Mouse (Mus musculus): Measurements from ENCODE around the gene Strn4. TPM values are rescaled to one million over a fixed set of nuclear protein-coding genes. Genes with fewer than 3 reads are reported as not detected.

The Strn4 gene
- polyA plus RNA-seq, 1 experiment from 2014 or later, result 98.4 TPM

- Histone ChIP-seq H3K27me3 (ENCODE audit: insufficient read depth, low read length) (peaks cover 15% of the 10 kb centered on the region), H3K4me1 (ENCODE audit: insufficient read depth, low read length) (peaks cover 24% of the 10 kb centered on the region), H3K4me2 (replicated peaks; ENCODE audit: low read depth, low read length) (no peak overlapping the region), H3K9ac (replicated peaks; ENCODE audit: low read length) (peak overlapping the region; percentile 39; the same call in 1 of the 2 replicates), H3K9me3 (ENCODE audit: low read length) (peaks cover 10% of the 10 kb centered on the region), H3K27ac (ENCODE audit: low read length) (peak overlapping the region; percentile 69), H3K4me3 (ENCODE audit: low read length) (no peak overlapping the region), H3K36me3 (ENCODE audit: insufficient read depth, low read length) (peaks cover 25% of the 10 kb centered on the region)
- WGBS, result 35% methylated on average over 5 of the region's 5 CpGs
- ATAC-seq (ENCODE audit: low FRiP score, low TSS enrichment), result no peak
These were observed 64.9 kb downstream of the Strn4 start for GRCm38 (mm10) chr7:16880615-16881014.

DNA sequence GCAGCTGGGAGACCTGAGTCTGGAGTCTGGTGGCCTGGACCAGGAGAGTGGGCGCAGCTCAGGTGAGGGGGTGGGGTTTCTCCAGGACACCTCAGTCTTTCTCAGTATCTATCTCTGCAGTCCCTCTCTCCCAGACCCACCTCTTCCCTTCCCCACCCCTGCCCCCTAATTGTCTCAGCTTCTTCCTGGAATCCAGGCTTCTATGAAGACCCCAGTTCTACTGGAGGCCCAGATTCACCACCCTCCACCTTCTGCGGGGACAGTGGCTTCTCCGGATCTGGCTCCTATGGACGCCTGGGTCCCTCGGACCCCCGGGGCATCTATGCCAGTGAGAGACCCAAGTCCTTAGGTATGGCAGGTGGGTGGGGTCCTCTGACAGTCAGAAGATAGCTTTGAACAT lies 67.5 kb downstream of the Strn4 start:
- Histone ChIP-seq H3K9me3 (ENCODE audit: low read length) (peaks cover 19% of the 10 kb centered on the region), H3K36me3 (ENCODE audit: insufficient read depth, low read length) (peaks cover 34% of the 10 kb centered on the region), H3K9ac (replicated peaks; ENCODE audit: low read length) (no peak overlapping the region), H3K27ac (ENCODE audit: low read length) (no peak overlapping the region), H3K4me1 (ENCODE audit: insufficient read depth, low read length) (peaks cover 11% of the 10 kb centered on the region), H3K4me2 (replicated peaks; ENCODE audit: low read depth, low read length) (no peak overlapping the region), H3K27me3 (ENCODE audit: insufficient read depth, low read length) (peaks cover 21% of the 10 kb centered on the region), H3K4me3 (ENCODE audit: low read length) (no peak overlapping the region)
- no peak for ATAC-seq (ENCODE audit: low FRiP score, low TSS enrichment)
- WGBS, result 89% methylated on average over 6 of the region's 6 CpGs

DNA sequence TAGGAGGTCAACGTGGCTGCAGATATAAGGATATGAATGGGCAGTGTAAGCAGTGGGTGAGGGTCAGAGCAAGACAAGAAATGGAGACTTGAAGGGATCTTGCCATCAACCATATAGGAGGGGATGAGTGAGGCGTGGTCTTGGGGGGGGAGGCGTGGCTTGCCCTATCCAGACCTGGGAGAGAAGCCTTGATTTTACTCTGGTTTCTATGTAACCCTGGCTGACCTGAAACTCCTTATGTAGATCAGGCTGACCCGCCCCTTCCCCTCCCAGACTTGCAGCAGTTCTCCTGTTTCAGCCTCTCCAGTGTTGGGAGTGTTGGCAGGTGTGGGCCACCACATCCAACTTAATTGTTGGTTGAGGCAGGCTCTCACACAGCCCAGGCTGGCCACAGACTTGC lies 68.6 kb downstream of the Strn4 start:
- H3K27ac ChIP-seq (ENCODE audit: low read length), result no peak overlapping the region
- peaks cover 19% of the 10 kb centered on the region for H3K9me3 ChIP-seq (ENCODE audit: low read length)
- peaks cover 21% of the 10 kb centered on the region for H3K27me3 ChIP-seq (ENCODE audit: insufficient read depth, low read length)
- no peak overlapping the region for H3K9ac ChIP-seq (replicated peaks; ENCODE audit: low read length)
- H3K36me3 ChIP-seq (ENCODE audit: insufficient read depth, low read length), result peaks cover 34% of the 10 kb centered on the region
- 70% methylated on average over 4 of the region's 4 CpGs for WGBS
- no peak overlapping the region for H3K4me3 ChIP-seq (ENCODE audit: low read length)
- peaks cover 11% of the 10 kb centered on the region for H3K4me1 ChIP-seq (ENCODE audit: insufficient read depth, low read length)
- ATAC-seq (ENCODE audit: low FRiP score, low TSS enrichment), result no peak
- no peak overlapping the region for H3K4me2 ChIP-seq (replicated peaks; ENCODE audit: low read depth, low read length)

DNA sequence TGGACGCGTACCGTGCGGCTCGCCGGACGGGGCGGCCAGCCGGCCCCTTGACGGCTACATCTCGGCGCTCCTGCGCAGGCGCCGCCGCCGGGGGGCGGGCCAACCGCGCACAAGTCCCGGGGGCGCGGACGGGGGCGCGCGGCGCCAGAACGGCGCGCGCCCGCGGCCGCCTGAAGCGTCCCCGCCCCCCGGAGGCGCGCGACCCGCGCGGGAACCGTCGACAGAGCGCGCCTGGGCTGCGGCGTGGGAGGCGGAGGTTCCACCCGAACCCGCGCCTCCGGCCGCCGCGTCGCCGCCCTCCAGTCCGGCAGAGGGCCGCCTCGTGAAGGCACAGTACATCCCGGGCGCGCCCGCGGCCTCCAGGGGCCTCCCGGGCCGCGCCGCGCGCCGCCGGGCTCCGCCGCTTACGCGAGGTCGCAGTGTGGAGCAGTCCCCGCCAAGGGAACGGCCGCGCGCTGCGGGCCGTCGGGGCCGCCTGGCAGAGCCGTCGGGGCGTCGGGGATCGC lies 69.6 kb downstream of the Strn4 start:
- Histone ChIP-seq H3K4me2 (replicated peaks; ENCODE audit: low read depth, low read length) (peak overlapping the region; percentile 45), H3K36me3 (ENCODE audit: insufficient read depth, low read length) (peaks cover 34% of the 10 kb centered on the region), H3K4me3 (ENCODE audit: low read length) (peak overlapping the region; percentile 39), H3K9ac (replicated peaks; ENCODE audit: low read length) (0 out of 2 replicates have a peak overlapping the region, but pooled peaks have one; percentile 16), H3K27me3 (ENCODE audit: insufficient read depth, low read length) (peaks cover 21% of the 10 kb centered on the region), H3K9me3 (ENCODE audit: low read length) (peaks cover 19% of the 10 kb centered on the region), H3K4me1 (ENCODE audit: insufficient read depth, low read length) (peaks cover 7% of the 10 kb centered on the region), H3K27ac (ENCODE audit: low read length) (no peak overlapping the region)
- ATAC-seq (ENCODE audit: low FRiP score, low TSS enrichment), result peak; percentile 31; the same call in 1 of the 2 replicates
- 27% methylated on average over 66 of the region's 95 CpGs for WGBS

- no peak overlapping the region for H3K9ac ChIP-seq (replicated peaks; ENCODE audit: low read length)
- peaks cover 7% of the 10 kb centered on the region for H3K4me1 ChIP-seq (ENCODE audit: insufficient read depth, low read length)
- peaks cover 19% of the 10 kb centered on the region for H3K9me3 ChIP-seq (ENCODE audit: low read length)
- WGBS, result 49% methylated on average over 58 of the region's 59 CpGs
- H3K27ac ChIP-seq (ENCODE audit: low read length), result no peak overlapping the region
- peaks cover 34% of the 10 kb centered on the region for H3K36me3 ChIP-seq (ENCODE audit: insufficient read depth, low read length)
- H3K4me2 ChIP-seq (replicated peaks; ENCODE audit: low read depth, low read length), result peak overlapping the region; percentile 45; the same call in 1 of the 2 replicates
- ATAC-seq (ENCODE audit: low FRiP score, low TSS enrichment), result no peak
- H3K4me3 ChIP-seq (ENCODE audit: low read length), result peak overlapping the region; percentile 39; the same call in 1 of the 2 replicates
- H3K27me3 ChIP-seq (ENCODE audit: insufficient read depth, low read length), result peaks cover 21% of the 10 kb centered on the region
These were observed 70.2 kb downstream of the Strn4 start for GRCm38 (mm10) chr7:16885905-16886304.

Other genes with a start within 250 kb of the Strn4 start
- gene Arhgap35, start 200.9 kb upstream of the Strn4 start, polyA plus RNA-seq (2015; fragmentation: Nextera tagmentation; extraction: Ambion mirVana), result 17.3 and 18.9 TPM in 2 replicates
- not detected in 2 replicates for gene Ceacam15, start 140.2 kb upstream of the Strn4 start, polyA plus RNA-seq (2015; fragmentation: Nextera tagmentation; extraction: Ambion mirVana)
- gene Ceacam9, start 94.0 kb upstream of the Strn4 start, polyA plus RNA-seq (2015; fragmentation: Nextera tagmentation; extraction: Ambion mirVana), result not detected in 2 replicates
- gene Ap2s1, start 77.5 kb upstream of the Strn4 start, polyA plus RNA-seq (2015; fragmentation: Nextera tagmentation; extraction: Ambion mirVana), result 269 and 282 TPM in 2 replicates
- gene Slc1a5, start 34.5 kb upstream of the Strn4 start, polyA plus RNA-seq (2015; fragmentation: Nextera tagmentation; extraction: Ambion mirVana), result 49.2 and 51.0 TPM in 2 replicates
- gene Fkrp, start 843 bp downstream of the Strn4 start, polyA plus RNA-seq (2015; fragmentation: Nextera tagmentation; extraction: Ambion mirVana), result 36.3 and 36.6 TPM in 2 replicates
- 16.2 and 17.8 TPM in 2 replicates for gene Prkd2, start 27.0 kb downstream of the Strn4 start, polyA plus RNA-seq (2015; fragmentation: Nextera tagmentation; extraction: Ambion mirVana)
- 2.0 and 2.1 TPM in 2 replicates for gene Dact3, start 59.4 kb downstream of the Strn4 start, polyA plus RNA-seq (2015; fragmentation: Nextera tagmentation; extraction: Ambion mirVana)
- 7.7 and 10.5 TPM in 2 replicates for gene Gng8, start 75.9 kb downstream of the Strn4 start, polyA plus RNA-seq (2015; fragmentation: Nextera tagmentation; extraction: Ambion mirVana)
- gene Ptgir, start 90.6 kb downstream of the Strn4 start, polyA plus RNA-seq (2015; fragmentation: Nextera tagmentation; extraction: Ambion mirVana), result 1.9 and 2.6 TPM in 2 replicates
- 145 and 154 TPM in 2 replicates for gene Calm3, start 108.2 kb downstream of the Strn4 start, polyA plus RNA-seq (2015; fragmentation: Nextera tagmentation; extraction: Ambion mirVana)
- gene Pnmal2, start 128.8 kb downstream of the Strn4 start, polyA plus RNA-seq (2015; fragmentation: Nextera tagmentation; extraction: Ambion mirVana), result 7.4 and 7.5 TPM in 2 replicates
- gene Pnmal1, start 143.8 kb downstream of the Strn4 start, polyA plus RNA-seq (2015; fragmentation: Nextera tagmentation; extraction: Ambion mirVana), result 0.62 and 0.65 TPM in 2 replicates
- gene Gm42372, start 167.2 kb downstream of the Strn4 start, polyA plus RNA-seq (2015; fragmentation: Nextera tagmentation; extraction: Ambion mirVana), result 0.20 and 0.26 TPM in 2 replicates
- gene Ccdc8, start 176.8 kb downstream of the Strn4 start, polyA plus RNA-seq (2015; fragmentation: Nextera tagmentation; extraction: Ambion mirVana), result 49.6 and 53.8 TPM in 2 replicates
- 122 and 125 TPM in 2 replicates for gene Ppp5c, start 212.0 kb downstream of the Strn4 start, polyA plus RNA-seq (2015; fragmentation: Nextera tagmentation; extraction: Ambion mirVana)
- 25.2 and 26.1 TPM in 2 replicates for gene Hif3a, start 246.5 kb downstream of the Strn4 start, polyA plus RNA-seq (2015; fragmentation: Nextera tagmentation; extraction: Ambion mirVana)